Mouse (Mus musculus): ENCODE data around the gene Ptov1.

GRCm38 (mm10) chr7:44877833-44878232, 8.2 kb upstream of the Ptov1 start:
- no peak for TF ChIP-seq CTCF (IDR thresholded peaks at IDR 0.05; ENCODE audit: extremely low read depth, insufficient read depth, low read length)
- TF ChIP-seq POLR2A (IDR thresholded peaks at IDR 0.05; ENCODE audit: extremely low read depth, insufficient read depth, low read length) = no peak
